8 mouse cellular contexts compared by ENCODE assay signal in genomic region chr10:75744017-75744416, GRCm38 (mm10). TPM values are rescaled to one million over a fixed set of nuclear protein-coding genes. Genes with fewer than 3 reads are reported as not detected.
A peak's percentile ranks its signal among the peaks of the same experiment; 100 is the strongest.
DNase-seq lines count a peak whose midpoint lies in the region; ATAC-seq lines count a peak whose summit lies in the region.

No protein-coding gene starts in this region.

- ATAC-seq in activated CD4-positive, CD25-positive, alpha-beta regulatory T cell, adult 4 months = peak; percentile 89
- peak; percentile 88 for ATAC-seq in megakaryocyte, adult 5-6 weeks (ENCODE audit: poor library complexity, severe bottlenecking)

- DNase-seq in cerebellum, postnatal 25 days = peak; percentile 90 to 93
- DNase-seq in frontal cortex, postnatal 25 days (ENCODE audit: low spot score in 2 of 2) = peak; percentile 81 to 84
- peak; percentile 46 for DNase-seq in hindlimb bud, embryonic 11.5 days (ENCODE audit: extremely low spot score, low read depth, low spot score)
- peak; percentile 86 to 90 for DNase-seq in left cerebral cortex, adult 18-20 months (ENCODE audit: low spot score in 2 of 2)
- peak; percentile 91 to 93 for DNase-seq in right cerebral cortex, adult 2 months (ENCODE audit: low spot score in 2 of 2)
- DNase-seq in urinary bladder, postnatal 14 days (ENCODE audit: low spot score) = peak; percentile 83

RNA-seq across cellular contexts. Expression of gene Cabin1, which starts 20.1 kb away (rescaled TPM):
- 10 to 100 TPM; 22.0 to 22.3 TPM for polyA plus RNA-seq in activated CD4-positive, CD25-positive, alpha-beta regulatory T cell, adult 4 months (2017; shearing (Covaris generic))
- 10 to 100 TPM; 62.9 to 63.0 TPM for total RNA-seq in left cerebral cortex, adult 18-20 months (2021)
- total RNA-seq in megakaryocyte, adult 5-6 weeks (2015) = 23.7 and 24.0 TPM in 2 replicates
- 19.4 and 20.7 TPM in 2 replicates for total RNA-seq in megakaryocyte, adult 5-6 weeks (2017)

RNA-seq across cellular contexts. Expression of gene Ddt, which starts 29.2 kb away (rescaled TPM):
- polyA plus RNA-seq in activated CD4-positive, CD25-positive, alpha-beta regulatory T cell, adult 4 months (2017; shearing (Covaris generic)) = 100 to 1,000 TPM in 1 of 2 experiments, 10 to 100 TPM in 1; 78.9 to 104 TPM
- 10 to 100 TPM; 53.6 to 54.5 TPM for total RNA-seq in left cerebral cortex, adult 18-20 months (2021)
- total RNA-seq in megakaryocyte, adult 5-6 weeks (2015) = 30.0 and 31.4 TPM in 2 replicates
- 24.7 and 28.4 TPM in 2 replicates for total RNA-seq in megakaryocyte, adult 5-6 weeks (2017)

RNA-seq across cellular contexts. Expression of gene Gm20441, which starts 36.7 kb away (rescaled TPM):
- not detected for polyA plus RNA-seq in activated CD4-positive, CD25-positive, alpha-beta regulatory T cell, adult 4 months (2017; shearing (Covaris generic))
- not detected for total RNA-seq in left cerebral cortex, adult 18-20 months (2021)
- total RNA-seq in megakaryocyte, adult 5-6 weeks (2015) = not detected in 2 replicates
- not detected in 2 replicates for total RNA-seq in megakaryocyte, adult 5-6 weeks (2017)

RNA-seq across cellular contexts. Expression of gene Gstt3, which starts 37.2 kb away (rescaled TPM):
- 1 to 10 TPM; 3.3 to 6.1 TPM for polyA plus RNA-seq in activated CD4-positive, CD25-positive, alpha-beta regulatory T cell, adult 4 months (2017; shearing (Covaris generic))
- total RNA-seq in left cerebral cortex, adult 18-20 months (2021) = 1 to 10 TPM; 2.5 to 2.6 TPM
- total RNA-seq in megakaryocyte, adult 5-6 weeks (2015) = 1.4 and 2.7 TPM in 2 replicates
- 1.5 and 1.6 TPM in 2 replicates for total RNA-seq in megakaryocyte, adult 5-6 weeks (2017)

RNA-seq across cellular contexts. Expression of gene Gstt1, which starts 54.4 kb away (rescaled TPM):
- 1 to 10 TPM in 1 of 2 experiments, not detected in 1; 1.2 TPM for polyA plus RNA-seq in activated CD4-positive, CD25-positive, alpha-beta regulatory T cell, adult 4 months (2017; shearing (Covaris generic))
- 10 to 100 TPM; 14.2 to 16.5 TPM for total RNA-seq in left cerebral cortex, adult 18-20 months (2021)
- total RNA-seq in megakaryocyte, adult 5-6 weeks (2015) = 0.78 TPM in 1 of 2 replicates, not detected in the other
- not detected in 2 replicates for total RNA-seq in megakaryocyte, adult 5-6 weeks (2017)

Comparison
In these comparisons a context has a peak if more than half of its experiments do, and no peak if none do; other contexts are left out.
1. Peak in every context shown above with its lines: DNase-seq and ATAC-seq.